Mouse (Mus musculus): ENCODE measurements at regions not wholly inside any gene's neighbourhood (a gene's known extent, or its start where the extent isn't known, plus 50 kb on each side); places are given as distances from the start of the nearest gene placed in this dataset.
A peak's percentile ranks its signal among the peaks of the same experiment; 100 is the strongest.

- no peak for DNase-seq (ENCODE audit: low spot score in 2 of 2)
These were observed 94.0 kb upstream of the Ednrb start for GRCm38 (mm10) chr14:103938201-103938600.

DNA sequence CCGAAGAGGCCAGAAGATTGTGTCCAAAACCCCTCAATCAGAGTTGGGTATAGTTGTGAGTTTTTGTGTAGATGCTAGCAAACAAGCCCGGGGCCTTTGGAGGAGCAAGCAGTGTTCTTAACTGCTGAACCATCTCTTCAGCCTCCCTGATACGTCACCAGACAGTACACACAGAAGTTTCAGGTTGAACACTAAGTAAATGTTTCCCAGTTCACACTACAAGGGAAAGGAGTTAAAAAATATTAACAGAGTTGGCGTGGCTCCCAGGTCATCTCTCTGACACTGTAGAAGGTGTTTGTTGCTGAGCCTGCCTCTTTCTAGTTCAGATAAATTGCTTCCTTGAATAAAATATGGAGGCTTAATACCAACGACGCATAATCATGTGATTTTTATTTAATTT is 93.5 kb upstream of the Ednrb start:
- DNase-seq (ENCODE audit: low spot score in 2 of 2) = no peak

DNA sequence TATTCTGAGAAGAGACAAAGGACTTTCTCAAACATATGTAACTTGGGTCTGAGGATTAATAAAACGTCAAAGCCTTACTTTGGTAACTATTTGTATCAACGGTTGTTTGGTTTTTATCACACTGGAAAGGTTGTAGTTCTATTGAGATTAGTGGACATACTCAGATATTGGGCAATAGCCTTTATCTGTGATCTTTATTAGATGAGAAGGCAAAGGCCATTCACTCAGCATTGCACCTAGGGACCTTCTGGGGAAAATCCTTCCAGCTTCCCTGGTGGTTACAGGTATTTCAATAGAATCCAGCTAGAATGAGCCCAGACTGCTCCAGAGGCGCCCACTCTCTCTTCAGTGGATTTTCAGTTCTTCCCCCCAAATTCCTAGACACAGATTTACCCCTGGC is 89.6 kb upstream of the Ednrb start:
- DNase-seq (ENCODE audit: low spot score in 2 of 2) = no peak

GRCm38 (mm10) chr14:103932170-103932569 is 88.0 kb upstream of the Ednrb start:
- DNase-seq (ENCODE audit: low spot score in 2 of 2) = no peak

GRCm38 (mm10) chr14:103929734-103930364 is 85.6 kb upstream of the Ednrb start:
- no peak for DNase-seq (ENCODE audit: low spot score in 2 of 2)

GRCm38 (mm10) chr14:103929155-103929729 is 85.0 kb upstream of the Ednrb start:
- no peak for DNase-seq (ENCODE audit: low spot score in 2 of 2)

DNA sequence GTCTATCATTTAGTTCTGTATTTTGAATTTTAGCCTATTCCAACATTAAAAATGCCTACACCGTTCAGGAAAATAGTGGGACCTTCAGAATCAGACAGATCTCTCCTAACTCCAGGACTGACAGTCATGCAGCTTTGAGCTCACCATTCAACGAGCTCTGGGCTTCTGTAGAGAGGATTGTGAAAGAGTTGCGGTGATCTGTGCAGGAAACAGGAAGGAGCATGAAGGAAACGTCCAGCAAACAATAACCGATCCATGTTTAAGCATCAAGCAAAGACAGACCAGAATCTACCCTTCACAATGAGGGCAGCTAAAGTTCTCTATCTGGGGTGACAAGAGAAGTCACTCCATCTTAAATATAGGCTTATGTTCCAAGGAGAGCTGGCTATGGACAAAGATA is 76.0 kb upstream of the Ednrb start:
- DNase-seq (ENCODE audit: low spot score in 2 of 2) = no peak

DNA sequence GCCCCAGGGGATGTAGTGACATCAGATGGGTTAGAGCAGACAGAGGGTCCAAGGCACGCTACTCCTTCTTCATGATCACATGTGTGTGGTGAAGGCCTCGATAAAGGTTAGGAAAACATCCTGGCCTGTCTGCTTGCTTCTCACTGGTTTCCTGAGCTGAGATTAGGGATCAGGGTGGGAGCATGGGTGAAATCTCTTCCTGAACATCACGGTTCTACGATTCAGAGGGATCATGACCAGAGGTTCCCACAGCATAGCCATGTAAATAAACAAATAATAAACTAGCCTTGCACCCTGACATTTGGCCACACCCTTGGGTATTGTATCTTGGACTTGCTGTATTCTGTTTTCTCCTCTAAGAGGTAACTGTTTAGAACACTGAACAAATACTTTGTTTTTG is 75.2 kb upstream of the Ednrb start:
- DNase-seq (ENCODE audit: low spot score in 2 of 2) = no peak

DNA sequence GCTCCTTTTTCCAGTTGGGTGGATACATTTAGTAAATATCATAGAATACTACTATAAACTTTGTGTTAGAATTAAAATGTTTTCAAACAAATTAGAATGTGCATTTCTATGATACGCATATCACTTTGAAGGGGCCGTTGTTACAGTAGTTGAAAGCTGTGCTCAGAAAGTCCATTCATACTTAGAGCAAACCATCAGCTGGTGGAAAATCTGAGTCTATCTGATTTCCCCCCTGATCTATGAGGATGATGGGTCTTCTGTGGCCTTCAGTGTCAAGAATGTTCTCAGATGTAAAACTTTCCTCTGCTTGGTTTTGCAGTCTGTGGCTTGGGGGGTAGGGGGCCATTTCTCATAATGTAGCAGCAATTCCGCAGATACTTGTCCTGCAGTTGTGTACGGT is 69.3 kb upstream of the Ednrb start:
- no peak for DNase-seq (ENCODE audit: low spot score in 2 of 2)

DNA sequence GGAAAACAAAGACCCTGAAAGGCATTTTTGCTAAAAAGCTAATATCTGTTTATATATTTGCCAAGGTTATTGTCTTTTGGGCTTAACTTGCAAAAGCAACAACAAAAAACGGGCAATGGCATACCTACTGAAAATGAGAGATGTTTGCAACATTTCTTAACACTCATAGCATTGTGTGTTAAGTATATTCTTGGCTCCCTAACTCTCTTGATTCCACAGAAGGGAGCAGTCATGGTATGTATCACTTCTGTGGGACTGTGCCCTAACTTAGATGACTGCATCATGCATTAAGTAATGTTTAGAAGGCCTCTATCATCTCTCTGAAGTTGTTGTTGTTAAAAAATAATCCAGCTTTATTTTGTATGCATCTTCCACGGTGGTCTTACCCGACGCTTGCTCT is 67.5 kb upstream of the Ednrb start:
- no peak for DNase-seq (ENCODE audit: low spot score in 2 of 2)

DNA sequence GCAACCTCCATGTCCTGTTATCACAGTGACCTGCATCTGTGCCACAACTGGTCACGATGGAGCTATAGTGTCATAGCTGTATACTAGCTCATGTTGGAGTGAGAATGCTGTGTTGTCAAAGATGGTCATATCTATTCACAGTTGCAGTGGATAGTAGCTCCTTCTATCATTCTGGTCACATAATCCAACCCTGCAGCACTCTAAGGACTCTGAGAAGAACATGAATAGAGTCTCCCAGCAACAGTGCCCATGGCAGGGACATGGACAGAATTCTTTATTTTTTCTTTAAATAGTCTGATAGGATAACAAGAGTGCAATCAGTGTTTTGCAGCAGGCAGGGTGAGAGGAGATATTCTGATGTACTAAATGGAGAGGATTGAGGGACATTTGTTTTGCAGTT is 67.1 kb upstream of the Ednrb start:
- no peak for DNase-seq (ENCODE audit: low spot score in 2 of 2)

DNA sequence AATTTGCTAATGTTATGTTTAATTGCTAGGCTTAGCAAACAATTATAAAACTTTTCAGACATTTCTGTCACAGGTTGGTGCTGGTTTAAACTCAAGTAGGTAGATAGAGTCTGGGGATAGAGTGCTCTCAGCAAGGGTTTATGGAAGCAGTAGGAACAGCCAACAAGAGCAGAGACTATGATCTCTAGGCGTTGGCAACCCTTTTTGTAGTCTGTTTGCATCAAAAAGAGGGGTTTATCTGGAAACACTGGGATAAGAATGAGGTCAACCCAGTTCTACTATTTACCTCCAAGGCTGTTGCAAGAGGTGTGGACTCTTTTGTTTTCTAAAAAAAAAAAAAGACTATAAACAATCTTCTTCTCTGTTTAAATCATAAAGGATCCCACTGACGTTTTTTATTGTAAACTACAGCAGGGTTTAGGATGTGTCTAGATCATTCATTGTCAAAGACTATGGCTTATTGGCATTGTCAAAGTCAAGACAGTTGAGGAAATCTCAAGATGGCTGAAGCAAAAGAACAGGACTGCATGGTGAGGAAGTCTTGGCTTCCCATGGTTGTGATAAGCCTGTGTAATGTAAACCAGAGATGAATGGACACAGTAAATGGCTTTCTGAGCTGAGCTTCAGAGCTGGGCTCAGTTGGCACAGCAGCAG is 62.3 kb upstream of the Ednrb start:
- no peak for DNase-seq (ENCODE audit: low spot score in 2 of 2)

GRCm38 (mm10) chr14:103900817-103901216 is 56.6 kb upstream of the Ednrb start:
- DNase-seq (ENCODE audit: low spot score in 2 of 2) = no peak

GRCm38 (mm10) chr14:103899111-103899814 is 55.1 kb upstream of the Ednrb start:
- DNase-seq (ENCODE audit: low spot score in 2 of 2) = peak in 1 of 2 experiments; percentile 7

DNA sequence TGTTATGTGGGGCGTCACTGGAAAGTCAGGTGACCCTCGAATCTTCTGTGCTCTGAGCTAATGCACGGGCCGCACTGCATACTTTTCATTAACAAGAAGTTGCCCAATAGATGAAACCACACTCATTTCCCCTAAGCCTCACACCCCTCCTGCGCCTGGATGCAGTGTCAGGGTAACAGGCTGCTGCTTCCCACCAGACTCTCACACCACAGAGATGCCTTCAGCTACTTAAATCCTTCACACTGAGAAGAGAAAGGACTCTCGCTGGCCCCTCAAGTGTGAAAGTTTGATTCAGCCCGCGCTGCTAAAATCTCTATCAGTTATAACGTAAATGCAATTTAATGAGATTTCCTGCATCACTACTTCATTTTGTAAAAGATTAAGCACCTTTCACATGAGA is 54.5 kb upstream of the Ednrb start:
- DNase-seq (ENCODE audit: low spot score in 2 of 2) = no peak

- no peak for DNase-seq (ENCODE audit: low spot score in 2 of 2)
These were observed 51.1 kb upstream of the Ednrb start for GRCm38 (mm10) chr14:103895261-103895660.
